Comparison of ENCODE assay signal across 25 mouse cellular contexts in the genomic region with DNA sequence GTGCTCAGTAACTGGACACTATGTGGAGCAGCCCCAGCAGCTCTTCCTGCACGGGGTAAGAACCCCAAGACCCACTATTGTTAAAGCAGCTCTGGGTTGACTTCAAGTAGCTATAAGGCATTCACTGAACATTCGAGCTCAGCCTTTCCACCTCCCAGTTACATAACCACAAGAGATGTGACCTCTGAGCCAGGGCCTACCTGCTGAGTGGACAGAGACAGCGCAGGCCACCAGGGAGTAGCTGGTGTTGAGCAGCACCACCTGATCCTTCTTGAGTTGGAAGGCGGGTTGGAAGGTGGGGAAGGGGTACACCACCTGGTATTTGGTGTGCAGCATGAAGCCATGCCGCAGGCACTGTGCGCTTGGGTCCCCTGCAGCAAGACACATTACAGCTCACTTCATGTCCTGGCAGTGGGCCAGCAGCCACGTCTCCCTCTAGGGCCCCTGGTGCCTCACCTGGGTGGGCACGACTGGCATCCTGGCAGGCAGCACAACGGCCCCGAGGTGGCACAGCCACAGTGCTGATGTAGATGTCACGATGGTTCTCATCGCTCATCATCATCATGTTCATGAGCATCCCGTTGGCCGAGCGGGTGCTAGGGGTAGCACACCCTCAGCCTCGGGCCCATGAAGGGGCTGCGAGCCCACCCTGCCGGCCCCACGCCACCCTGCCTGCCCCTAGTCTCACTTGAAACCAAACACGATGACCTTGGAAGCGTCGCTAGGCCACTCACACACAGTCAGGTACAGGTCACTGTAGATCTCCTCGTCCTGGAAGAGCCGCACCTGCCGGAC. TPM values are rescaled to one million over a fixed set of nuclear protein-coding genes. Genes with fewer than 3 reads are reported as not detected.
DNase-seq lines count a peak whose midpoint lies in the region; ATAC-seq lines count a peak whose summit lies in the region.
"Had no signal": no experiment of that assay in that cellular context is flagged by ENCODE, and none has a peak within 500 bp of the region (broad histone marks: within the 10 kb centered on the region; RNA-seq: fewer than 3 reads in every experiment).

No protein-coding gene starts in this region.

- intact Hi-C loops in gastrocnemius, postnatal 14 days (cut with DNase I; ENCODE audit: low total_unique reads) = no loop called here

- no peak for ATAC-seq in kidney, embryonic 16.5 days (ENCODE audit: low FRiP score, low TSS enrichment)
- no peak for ATAC-seq in neural tube, embryonic 13.5 days (ENCODE audit: low read depth)
- no peak for ATAC-seq in neural tube, embryonic 15.5 days (ENCODE audit: low FRiP score)

- no peak overlapping the region for H3K4me2 ChIP-seq in kidney, embryonic 16.5 days (replicated peaks; ENCODE audit: low read depth, low read length)
- H3K4me2 ChIP-seq in neural tube, embryonic 13.5 days = 0 out of 2 replicates have a peak overlapping the region, but pooled peaks have one; percentile 86
- no peak overlapping the region for H3K4me2 ChIP-seq in neural tube, embryonic 15.5 days
- H3K4me2 ChIP-seq: forebrain, embryonic 12.5 days; heart, embryonic 13.5 days; limb, embryonic 15.5 days; lung, embryonic 14.5 days had no signal

- H3K4me3 ChIP-seq in kidney, embryonic 16.5 days (ENCODE audit: low read length) = no peak overlapping the region
- H3K4me3 ChIP-seq in neural tube, embryonic 13.5 days = no peak overlapping the region
- H3K4me3 ChIP-seq in neural tube, embryonic 15.5 days (replicated peaks) = no peak overlapping the region
- H3K4me3 ChIP-seq: erythroblast, embryonic 14.5 days; forebrain, embryonic 12.5 days; gastrocnemius, adult 2 months; heart, embryonic 13.5 days; limb, embryonic 15.5 days; megakaryocyte, embryonic 14.5 days; neural tube, embryonic 12.5 days had no signal

- H3K9ac ChIP-seq in kidney, embryonic 16.5 days (replicated peaks; ENCODE audit: low read length) = no peak overlapping the region
- H3K9ac ChIP-seq in neural tube, embryonic 13.5 days = 0 out of 2 replicates have a peak overlapping the region, but pooled peaks have one; percentile 82
- H3K9ac ChIP-seq in neural tube, embryonic 15.5 days (replicated peaks) = no peak overlapping the region
- H3K9ac ChIP-seq: embryonic facial prominence, embryonic 13.5 days; forebrain, embryonic 12.5 days; heart, embryonic 13.5 days; limb, embryonic 15.5 days; liver, embryonic 14.5 days; lung, embryonic 14.5 days had no signal

- H3K9me3 ChIP-seq in kidney, embryonic 16.5 days (ENCODE audit: low read length) = no peaks in the 10 kb centered on the region
- no peaks in the 10 kb centered on the region for H3K9me3 ChIP-seq in neural tube, embryonic 13.5 days
- H3K9me3 ChIP-seq in neural tube, embryonic 15.5 days (replicated peaks) = no peaks in the 10 kb centered on the region
- H3K9me3 ChIP-seq: embryonic facial prominence, embryonic 13.5 days; forebrain, embryonic 12.5 days; heart, embryonic 13.5 days; limb, embryonic 15.5 days; megakaryocyte, embryonic 14.5 days; neural tube, embryonic 12.5 days had no signal

- 87% methylated on average over 25 of the region's 25 CpGs for WGBS in kidney, embryonic 16.5 days
- 92% methylated on average over 25 of the region's 25 CpGs for WGBS in neural tube, embryonic 13.5 days
- WGBS in neural tube, embryonic 15.5 days = 91% methylated on average over 25 of the region's 25 CpGs

- H3K27me3 ChIP-seq in kidney, embryonic 16.5 days (ENCODE audit: insufficient read depth, low read length) = no peaks in the 10 kb centered on the region
- no peaks in the 10 kb centered on the region for H3K27me3 ChIP-seq in neural tube, embryonic 13.5 days
- H3K27me3 ChIP-seq in neural tube, embryonic 15.5 days (replicated peaks) = no peaks in the 10 kb centered on the region
- H3K27me3 ChIP-seq: embryonic facial prominence, embryonic 13.5 days; forebrain, embryonic 12.5 days; heart, embryonic 13.5 days; limb, embryonic 15.5 days; megakaryocyte, embryonic 14.5 days; neural tube, embryonic 12.5 days had no signal

- peak; percentile 66 for DNase-seq in kidney, adult 11 months
- peak; percentile 32 to 82 for DNase-seq in kidney, postnatal 25 days
- no peak for DNase-seq in natural killer cell, adult 2 months (ENCODE audit: low spot score in 2 of 2)
- no peak for DNase-seq in gastrocnemius, postnatal 14 days
- DNase-seq: adrenal gland, postnatal 10 days; embryo, embryonic 11 days; gastrocnemius, adult 2 months; heart, postnatal 14 days; left cerebral cortex, postnatal 4 days; lung, embryonic 14.5 days; right cerebral cortex, postnatal 4 days; thymus, postnatal 14 days had no signal

- H3K4me1 ChIP-seq in kidney, embryonic 16.5 days (ENCODE audit: insufficient read depth, low read length) = peaks cover 18% of the 10 kb centered on the region
- H3K4me1 ChIP-seq in neural tube, embryonic 13.5 days (replicated peaks) = peaks cover 47% of the 10 kb centered on the region
- H3K4me1 ChIP-seq in neural tube, embryonic 15.5 days = peaks cover 42% of the 10 kb centered on the region

- peaks cover 32% of the 10 kb centered on the region for H3K36me3 ChIP-seq in kidney, embryonic 16.5 days (ENCODE audit: insufficient read depth, low read length)
- peaks cover 59% of the 10 kb centered on the region for H3K36me3 ChIP-seq in neural tube, embryonic 13.5 days
- peaks cover 45% of the 10 kb centered on the region for H3K36me3 ChIP-seq in neural tube, embryonic 15.5 days

- no peak overlapping the region for H3K27ac ChIP-seq in kidney, embryonic 16.5 days (ENCODE audit: low read length)
- H3K27ac ChIP-seq in neural tube, embryonic 13.5 days (replicated peaks) = no peak overlapping the region
- no peak overlapping the region for H3K27ac ChIP-seq in neural tube, embryonic 15.5 days (replicated peaks)
- H3K27ac ChIP-seq: embryonic facial prominence, embryonic 13.5 days; forebrain, embryonic 12.5 days; gastrocnemius, adult 2 months; heart, embryonic 13.5 days; limb, embryonic 15.5 days; liver, embryonic 14.5 days; neural tube, embryonic 12.5 days had no signal

RNA-seq across cellular contexts. Expression of a gene that starts 2.9 kb away (rescaled TPM):
- 11.0 and 11.3 TPM in 2 replicates for polyA plus RNA-seq in kidney, embryonic 16.5 days (2015; fragmentation: Nextera tagmentation; extraction: Ambion mirVana)
- polyA plus RNA-seq in neural tube, embryonic 13.5 days (2015; fragmentation: Nextera tagmentation; extraction: Ambion mirVana) = 16.5 and 16.8 TPM in 2 replicates
- polyA plus RNA-seq in neural tube, embryonic 15.5 days (2015; fragmentation: Nextera tagmentation; extraction: Ambion mirVana) = 18.5 and 21.6 TPM in 2 replicates
- total RNA-seq in gastrocnemius, postnatal 14 days (2021) = 1 to 10 TPM; 5.8 to 7.1 TPM

RNA-seq across cellular contexts. Expression of a gene that starts 24.1 kb away (rescaled TPM):
- polyA plus RNA-seq in kidney, embryonic 16.5 days (2015; fragmentation: Nextera tagmentation; extraction: Ambion mirVana) = 0.24 and 0.30 TPM in 2 replicates
- 0.36 and 0.51 TPM in 2 replicates for polyA plus RNA-seq in neural tube, embryonic 13.5 days (2015; fragmentation: Nextera tagmentation; extraction: Ambion mirVana)
- 0.47 and 0.49 TPM in 2 replicates for polyA plus RNA-seq in neural tube, embryonic 15.5 days (2015; fragmentation: Nextera tagmentation; extraction: Ambion mirVana)
- under 1 TPM in 1 of 2 experiments, not detected in 1; 0.10 TPM for total RNA-seq in gastrocnemius, postnatal 14 days (2021)
- total RNA-seq: gastrocnemius, adult 2 months; layer of hippocampus, postnatal 14 days; left cerebral cortex, adult 8-10 months; left cerebral cortex, postnatal 4 days had no signal
- polyA plus RNA-seq: erythroblast, embryonic 14.5 days had no signal

RNA-seq across cellular contexts. Expression of a gene that starts 35.0 kb away (rescaled TPM):
- 10.5 and 11.2 TPM in 2 replicates for polyA plus RNA-seq in kidney, embryonic 16.5 days (2015; fragmentation: Nextera tagmentation; extraction: Ambion mirVana)
- polyA plus RNA-seq in neural tube, embryonic 13.5 days (2015; fragmentation: Nextera tagmentation; extraction: Ambion mirVana) = 8.1 and 8.2 TPM in 2 replicates
- 8.7 and 9.5 TPM in 2 replicates for polyA plus RNA-seq in neural tube, embryonic 15.5 days (2015; fragmentation: Nextera tagmentation; extraction: Ambion mirVana)
- 1 to 10 TPM; 5.2 to 5.9 TPM for total RNA-seq in gastrocnemius, postnatal 14 days (2021)

RNA-seq across cellular contexts. Expression of a gene that starts 36.7 kb away (rescaled TPM):
- polyA plus RNA-seq in kidney, embryonic 16.5 days (2015; fragmentation: Nextera tagmentation; extraction: Ambion mirVana) = 1.2 TPM in 2 replicates
- 1.9 and 2.2 TPM in 2 replicates for polyA plus RNA-seq in neural tube, embryonic 13.5 days (2015; fragmentation: Nextera tagmentation; extraction: Ambion mirVana)
- 1.4 and 1.8 TPM in 2 replicates for polyA plus RNA-seq in neural tube, embryonic 15.5 days (2015; fragmentation: Nextera tagmentation; extraction: Ambion mirVana)
- total RNA-seq in gastrocnemius, postnatal 14 days (2021) = 1 to 10 TPM; 2.6 TPM
- polyA plus RNA-seq: erythroblast, embryonic 14.5 days had no signal

RNA-seq across cellular contexts. Expression of a gene that starts 46.1 kb away (rescaled TPM):
- 29.0 and 31.1 TPM in 2 replicates for polyA plus RNA-seq in kidney, embryonic 16.5 days (2015; fragmentation: Nextera tagmentation; extraction: Ambion mirVana)
- polyA plus RNA-seq in neural tube, embryonic 13.5 days (2015; fragmentation: Nextera tagmentation; extraction: Ambion mirVana) = 24.3 and 25.6 TPM in 2 replicates
- polyA plus RNA-seq in neural tube, embryonic 15.5 days (2015; fragmentation: Nextera tagmentation; extraction: Ambion mirVana) = 41.3 and 43.7 TPM in 2 replicates
- 10 to 100 TPM; 12.1 to 12.6 TPM for total RNA-seq in gastrocnemius, postnatal 14 days (2021)

Comparison
In these comparisons a context has a peak if more than half of its experiments do, and no peak if none do; other contexts are left out.
1. DNase-seq: peak in kidney, adult 11 months (single experiment) and kidney, postnatal 25 days (2 of 2); none in natural killer cell, adult 2 months (0 of 2) and gastrocnemius, postnatal 14 days (single experiment).